Mouse (Mus musculus) hindbrain, embryonic 11.5 days (tissue): ENCODE data around the gene Tspan4. TPM values are rescaled to one million over a fixed set of nuclear protein-coding genes. Genes with fewer than 3 reads are reported as not detected.

ENCODE experiments used
- ATAC-seq: fragments of 200-750 bp; cut with Nextera tagmentation; 2 replicates; pipeline ENCODE4 v1.8.0; 2017; ENCODE audit warnings: mild to moderate bottlenecking, moderate TSS enrichment, moderate library complexity; ENCODE audit not compliant: low FRiP score
- DNase-seq: peaks from one replicate; pipeline ENCODE4 v3.0.0-alpha.2; 2015; ENCODE audit warnings: low spot score
- H3K27ac ChIP-seq: fragments of 300-500 bp; sonication (generic); 2 replicates; pipeline ENCODE4 v1.5.1; 2014; ENCODE audit warnings: mild to moderate bottlenecking, low read depth, low read length
- H3K27me3 ChIP-seq: fragments of 300-500 bp; sonication (generic); 2 replicates; pipeline ENCODE4 v1.6.1; 2014; ENCODE audit warnings: mild to moderate bottlenecking, low read length, moderate library complexity, mixed read lengths; ENCODE audit not compliant: control insufficient read depth, insufficient read depth
- H3K36me3 ChIP-seq: fragments of 300-500 bp; sonication (generic); 2 replicates; pipeline ENCODE4 v1.6.1; 2014; ENCODE audit warnings: mild to moderate bottlenecking, low read length, moderate library complexity, mixed read lengths; ENCODE audit not compliant: control insufficient read depth, insufficient read depth
- H3K4me1 ChIP-seq: fragments of 300-500 bp; sonication (generic); replicated peaks from 2 replicates; pipeline ENCODE4 v1.6.1; 2014; ENCODE audit warnings: low read length, mixed read lengths; ENCODE audit not compliant: control insufficient read depth, insufficient read depth
- H3K4me2 ChIP-seq: fragments of 300-500 bp; sonication (generic); replicated peaks from 2 replicates; pipeline ENCODE4 v1.6.1; 2014; ENCODE audit warnings: mild to moderate bottlenecking, low read depth, low read length
- H3K4me3 ChIP-seq: fragments of 300-500 bp; sonication (generic); 2 replicates; pipeline ENCODE4 v1.5.1; 2014; ENCODE audit warnings: low read depth, low read length
- H3K9ac ChIP-seq: fragments of 300-500 bp; sonication (generic); 2 replicates; pipeline ENCODE4 v1.6.1; 2014; ENCODE audit warnings: low read depth, low read length
- H3K9me3 ChIP-seq: fragments of 300-500 bp; sonication (generic); 2 replicates; pipeline ENCODE4 v1.6.1; 2016; ENCODE audit warnings: low read length; ENCODE audit not compliant: control insufficient read depth
- WGBS: fragments of 180-500 bp; shearing (Covaris S2); extraction: QIAGEN DNeasy Blood & Tissue Kit; methylation state at CpG from one replicate; pipeline ENCODE4 v1.1.7; 2014; 5-methylcytosine and 5-hydroxymethylcytosine counted together
- polyA plus RNA-seq: library from polyadenylated mRNA; unstranded; fragments of >200 nt; fragmentation: Nextera tagmentation; extraction: Ambion mirVana; gene quantifications from 2 replicates; pipeline ENCODE4 v1.2.1, GENCODE M21; 2014

The Tspan4 gene
- polyA plus RNA-seq, 1 experiment from 2014 or later: 31.4 TPM

DNA sequence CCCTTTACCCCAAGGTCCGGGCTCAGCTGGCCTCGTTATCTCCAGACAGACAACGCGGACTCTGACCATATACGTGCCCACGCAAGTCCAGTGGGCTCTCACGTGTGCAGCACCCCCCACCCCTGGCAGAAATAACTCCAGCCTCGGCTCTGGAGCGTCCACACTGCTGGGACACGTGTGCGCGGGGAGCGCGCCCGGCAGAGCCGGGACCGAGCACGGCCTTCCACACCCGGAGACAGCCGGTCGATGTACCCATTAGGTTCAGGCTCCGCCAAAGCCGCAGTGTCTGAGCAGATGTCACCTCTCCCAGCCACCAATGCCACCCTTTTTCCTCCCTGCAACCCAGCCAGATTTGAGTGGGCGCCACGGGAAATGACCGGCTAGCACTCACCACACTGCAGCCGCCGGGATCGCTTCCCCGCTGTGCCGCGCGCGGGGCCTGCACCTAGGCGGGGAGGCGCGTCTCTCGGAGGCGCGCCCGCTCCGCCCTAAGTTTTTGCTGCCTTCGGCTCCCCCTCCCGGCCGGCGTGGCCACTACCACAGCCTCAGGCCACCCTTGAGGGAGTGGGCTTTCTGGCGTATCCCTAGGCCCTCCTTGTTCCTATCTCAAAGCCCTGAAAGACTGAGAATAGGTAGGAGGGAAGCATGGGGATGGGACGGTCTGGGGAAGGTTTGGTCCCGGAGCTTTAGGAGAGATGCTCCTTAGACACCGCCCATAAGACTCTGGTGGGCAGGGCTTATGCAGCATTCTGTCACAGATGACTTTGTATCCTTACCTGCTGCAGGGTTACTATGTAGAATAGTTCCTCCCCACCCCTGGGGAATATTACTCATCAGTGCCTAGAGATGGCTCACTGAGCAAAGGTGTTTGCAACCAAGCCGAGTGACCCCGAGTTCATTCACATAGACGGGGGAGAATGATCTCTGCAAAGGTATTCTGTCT lies 37.6 kb upstream of the Tspan4 start, which contains the start of gene Slc25a22:
TSS of gene Slc25a22 (minus strand) at position 715 of the 943 bp plus-strand sequence.
- DNase-seq (peak; percentile 90), ATAC-seq (peak; percentile 77)
- H3K4me1 ChIP-seq: peaks cover 18% of the 10 kb centered on the region
- H3K27me3 ChIP-seq: no peaks in the 10 kb centered on the region
- peak within 1 kb of the TSS; percentile 53 for H3K4me3 ChIP-seq
- no peaks in the 10 kb centered on the region for H3K9me3 ChIP-seq
- peak within 1 kb of the TSS; percentile 14 for H3K27ac ChIP-seq
- 5% methylated on average over 53 of the region's 53 CpGs for WGBS
- H3K4me2 ChIP-seq: peak within 1 kb of the TSS; percentile 92
- H3K9ac ChIP-seq: peak within 1 kb of the TSS; percentile 85
- 0 out of 2 replicates have a peak, but pooled peaks cover 2% of the 10 kb centered on the region for H3K36me3 ChIP-seq

DNA sequence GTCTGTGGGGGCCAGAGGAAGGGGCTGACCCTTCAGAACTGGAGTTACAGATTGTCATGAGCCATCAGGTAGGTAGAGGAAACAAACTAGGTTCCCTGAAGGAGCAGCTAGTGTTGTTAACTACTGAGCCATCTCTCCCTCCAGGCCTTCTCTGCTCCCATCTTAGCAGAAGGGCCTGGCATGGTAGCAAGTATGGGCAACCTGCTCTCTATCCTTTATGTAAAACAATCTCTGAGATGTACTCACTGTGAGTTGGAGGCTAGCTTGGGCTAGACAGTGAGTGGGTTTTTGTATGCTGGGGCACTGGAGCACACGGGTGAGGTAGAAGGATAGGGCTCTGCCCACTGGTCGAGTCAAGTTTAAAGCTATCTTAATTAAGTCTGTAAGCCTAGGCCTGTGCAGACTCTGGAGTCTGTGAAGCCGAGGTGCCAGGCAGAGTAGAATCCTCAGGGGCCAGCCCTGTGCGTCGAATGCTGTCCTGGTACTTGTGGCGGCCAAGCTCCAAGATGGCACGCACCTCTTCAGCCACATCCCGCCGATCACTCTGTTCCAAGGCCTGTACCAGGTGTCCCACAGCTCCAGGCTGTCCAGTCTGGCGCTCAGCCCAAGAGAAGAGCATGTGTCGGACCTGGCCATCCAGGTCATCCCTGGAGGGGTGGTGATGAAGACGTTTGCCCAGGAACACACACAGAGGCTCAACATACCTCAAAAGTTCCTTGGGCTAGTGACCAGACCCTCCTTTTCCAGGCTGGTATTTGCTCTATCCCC lies 36.7 kb upstream of the Tspan4 start:
- H3K9ac ChIP-seq: no peak overlapping the region
- H3K27ac ChIP-seq: no peak overlapping the region
- DNase-seq (no peak), ATAC-seq (no peak)
- H3K4me3 ChIP-seq: no peak overlapping the region
- no peaks in the 10 kb centered on the region for H3K36me3 ChIP-seq
- H3K27me3 ChIP-seq: no peaks in the 10 kb centered on the region
- peaks cover 23% of the 10 kb centered on the region for H3K4me1 ChIP-seq
- no peaks in the 10 kb centered on the region for H3K9me3 ChIP-seq
- no peak overlapping the region for H3K4me2 ChIP-seq
- 91% methylated on average over 12 of the region's 12 CpGs for WGBS

DNA sequence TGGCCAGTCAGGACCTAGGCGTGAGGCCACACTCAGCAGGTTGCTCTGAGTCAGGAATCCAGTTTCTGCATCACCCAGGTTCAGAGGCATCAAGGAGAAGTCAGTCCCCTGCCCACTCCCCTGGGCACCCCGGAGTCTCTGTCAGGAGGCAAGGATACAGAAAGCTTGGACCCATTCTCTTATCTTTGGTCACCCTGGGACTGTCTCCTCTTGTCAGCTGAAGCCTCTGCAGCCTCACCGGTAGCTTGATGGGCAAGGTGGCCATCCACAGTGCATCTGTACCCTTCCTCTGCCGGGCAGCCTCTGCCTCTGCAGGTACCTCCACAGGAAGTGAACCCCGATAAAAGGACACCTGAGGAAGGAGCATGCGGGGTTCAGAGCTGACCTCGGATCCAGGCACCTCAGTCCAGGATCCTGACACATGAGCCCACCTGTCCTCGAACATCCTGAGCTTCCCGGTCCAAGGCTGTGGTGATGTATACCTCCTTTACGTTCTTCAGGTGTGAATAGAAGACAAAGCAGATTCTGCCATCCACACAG lies 35.8 kb upstream of the Tspan4 start:
- no peak overlapping the region for H3K4me2 ChIP-seq
- no peak overlapping the region for H3K9ac ChIP-seq
- ATAC-seq: no peak
- H3K27me3 ChIP-seq: no peaks in the 10 kb centered on the region
- H3K36me3 ChIP-seq: no peaks in the 10 kb centered on the region
- H3K27ac ChIP-seq: no peak overlapping the region
- H3K4me1 ChIP-seq: peaks cover 20% of the 10 kb centered on the region
- H3K4me3 ChIP-seq: no peak overlapping the region
- no peaks in the 10 kb centered on the region for H3K9me3 ChIP-seq
- DNase-seq: no peak
- 96% methylated on average over 10 of the region's 10 CpGs for WGBS

DNA sequence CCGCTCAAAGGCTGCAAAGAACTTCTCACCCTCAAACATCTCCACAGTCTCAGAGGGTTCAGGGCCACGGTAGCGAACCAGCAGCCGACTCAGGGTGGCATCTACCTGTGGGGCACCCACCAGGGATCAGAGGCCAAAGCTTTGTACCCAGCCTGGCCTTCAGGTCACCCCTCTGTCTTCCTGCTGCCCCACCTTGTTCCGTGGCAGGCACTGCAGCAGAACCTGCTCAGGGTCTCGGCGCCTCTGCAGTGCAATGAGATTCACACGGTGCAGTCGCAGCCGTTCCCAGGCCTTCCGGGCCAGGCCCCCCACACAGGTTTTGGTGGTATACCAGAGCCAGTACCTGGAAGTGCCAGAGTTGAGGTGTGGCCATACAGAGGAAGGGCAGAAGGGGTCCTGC lies 35.2 kb upstream of the Tspan4 start:
- Histone ChIP-seq H3K9me3 (no peaks in the 10 kb centered on the region), H3K36me3 (no peaks in the 10 kb centered on the region), H3K27ac (no peak overlapping the region), H3K4me2 (no peak overlapping the region), H3K4me1 (peaks cover 15% of the 10 kb centered on the region), H3K9ac (no peak overlapping the region), H3K4me3 (no peak overlapping the region), H3K27me3 (no peaks in the 10 kb centered on the region)
- DNase-seq (no peak), ATAC-seq (no peak)
- WGBS: 93% methylated on average over 11 of the region's 11 CpGs

DNA sequence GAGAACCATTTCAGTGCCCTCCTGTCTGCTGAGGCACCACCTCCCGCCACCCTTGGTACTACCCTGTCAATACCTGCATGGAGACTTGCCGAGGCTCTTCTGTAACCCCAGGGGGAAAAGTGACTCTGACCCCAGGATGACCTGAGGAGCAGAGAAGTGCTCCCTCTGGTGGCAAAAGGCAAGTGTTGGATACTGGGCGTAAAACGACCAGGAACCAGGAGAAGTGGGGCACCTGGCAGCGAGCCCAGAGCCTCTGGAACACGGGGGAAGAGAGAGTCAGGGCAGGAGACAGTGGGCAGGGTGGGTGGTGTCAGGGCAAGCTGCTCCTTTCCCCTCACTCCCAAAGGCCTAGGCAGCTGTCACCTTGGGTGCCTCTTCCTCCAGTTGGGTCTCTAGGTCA lies 34.4 kb upstream of the Tspan4 start:
- Histone ChIP-seq H3K36me3 (no peaks in the 10 kb centered on the region), H3K9me3 (no peaks in the 10 kb centered on the region), H3K4me3 (no peak overlapping the region), H3K27ac (no peak overlapping the region), H3K4me1 (peaks cover 12% of the 10 kb centered on the region), H3K4me2 (no peak overlapping the region), H3K9ac (no peak overlapping the region), H3K27me3 (no peaks in the 10 kb centered on the region)
- ATAC-seq (no peak), DNase-seq (peak; percentile 63)
- 36% methylated on average over 6 of the region's 6 CpGs for WGBS

DNA sequence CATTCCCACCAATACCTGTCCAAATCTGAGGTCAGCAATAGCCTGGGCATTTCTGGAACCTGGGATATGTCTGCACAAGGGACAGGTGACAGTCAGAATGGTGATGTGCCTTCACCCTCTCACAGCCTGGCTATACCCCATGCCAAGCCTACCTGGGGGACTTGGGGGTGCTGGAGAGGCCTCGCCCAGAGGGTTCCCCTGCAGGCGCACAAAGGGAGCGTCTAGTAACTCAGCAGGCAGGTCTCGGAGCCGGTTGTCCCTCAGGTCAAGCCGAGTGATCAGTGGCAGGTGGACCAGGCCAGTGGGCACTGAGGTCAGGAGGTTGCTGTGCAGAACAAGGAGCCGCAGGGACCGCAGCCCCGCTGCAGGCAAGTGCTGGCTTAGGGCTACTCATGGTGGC lies 33.6 kb upstream of the Tspan4 start:
- H3K9ac ChIP-seq: no peak overlapping the region
- no peak overlapping the region for H3K4me2 ChIP-seq
- no peaks in the 10 kb centered on the region for H3K36me3 ChIP-seq
- H3K4me3 ChIP-seq: no peak overlapping the region
- ATAC-seq (no peak), DNase-seq (no peak)
- no peaks in the 10 kb centered on the region for H3K27me3 ChIP-seq
- H3K4me1 ChIP-seq: peaks cover 9% of the 10 kb centered on the region
- H3K27ac ChIP-seq: no peak overlapping the region
- 91% methylated on average over 9 of the region's 9 CpGs for WGBS
- H3K9me3 ChIP-seq: no peaks in the 10 kb centered on the region

DNA sequence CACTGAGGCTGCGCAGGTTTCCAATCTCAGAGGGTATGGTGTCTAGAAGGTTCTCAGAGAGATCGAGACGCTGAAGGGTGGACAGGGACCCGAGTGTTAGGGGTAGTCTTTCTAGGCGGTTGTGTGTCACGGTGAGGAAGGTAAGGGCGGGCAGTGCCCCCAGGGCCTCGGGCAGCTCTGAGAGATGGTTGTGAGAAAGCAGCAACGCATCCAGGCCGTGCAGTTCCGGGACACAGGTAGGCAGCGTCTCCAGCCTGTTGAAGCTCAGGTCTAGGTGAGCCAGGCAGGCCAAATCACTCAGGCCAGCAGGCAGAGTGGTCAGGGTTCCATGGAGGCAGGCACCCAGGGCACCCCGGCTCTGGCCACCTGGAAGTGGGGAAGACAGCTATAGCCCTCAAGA lies 32.8 kb upstream of the Tspan4 start:
- ATAC-seq (no peak), DNase-seq (no peak)
- WGBS: 98% methylated on average over 13 of the region's 13 CpGs
- H3K4me1 ChIP-seq: peaks cover 8% of the 10 kb centered on the region
- no peaks in the 10 kb centered on the region for H3K9me3 ChIP-seq
- peak overlapping the region; percentile 68; the same call in 1 of the 2 replicates for H3K4me2 ChIP-seq
- H3K36me3 ChIP-seq: no peaks in the 10 kb centered on the region
- H3K4me3 ChIP-seq: no peak overlapping the region; the same call in 1 of the 2 replicates
- H3K9ac ChIP-seq: peak overlapping the region; percentile 70; the same call in 1 of the 2 replicates
- no peaks in the 10 kb centered on the region for H3K27me3 ChIP-seq
- H3K27ac ChIP-seq: no peak overlapping the region

DNA sequence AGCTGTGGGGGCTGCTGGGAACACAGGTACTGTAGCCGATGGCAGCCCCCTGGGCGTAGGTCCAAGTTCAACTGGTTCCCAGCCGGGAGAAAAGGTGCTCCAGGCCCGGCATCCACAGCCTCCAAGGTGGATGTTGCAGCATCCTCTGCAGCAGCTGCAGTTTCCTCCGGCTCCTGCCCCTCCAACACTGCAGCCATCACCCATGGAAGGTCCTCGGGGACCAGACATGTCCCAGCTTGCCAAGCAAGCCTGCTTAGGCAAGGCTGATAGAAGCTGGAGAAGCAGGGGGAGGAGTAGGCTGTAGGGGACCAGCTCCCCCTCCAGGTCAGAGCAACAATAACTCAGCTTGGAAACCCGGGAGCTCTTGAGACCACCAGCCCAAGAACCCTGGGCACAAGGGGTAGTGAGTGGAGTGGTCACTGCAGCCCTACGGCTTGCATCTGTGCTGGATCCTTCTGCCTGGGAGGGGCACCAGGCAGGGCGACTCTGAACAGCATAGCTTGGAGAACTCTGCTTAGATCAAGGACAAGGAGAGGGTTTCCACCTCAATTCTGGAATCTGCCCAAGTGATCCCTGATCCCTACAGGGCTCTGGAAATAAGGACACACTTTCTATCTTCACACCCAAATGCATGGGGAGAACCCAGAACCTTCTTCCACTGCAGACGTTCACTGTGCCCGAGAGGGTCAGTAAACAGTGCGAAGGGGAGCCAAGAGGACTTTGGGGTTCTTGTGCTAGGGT lies 31.8 kb upstream of the Tspan4 start:
- H3K9ac ChIP-seq: peak overlapping the region; percentile 70
- DNase-seq (peak; percentile 58), ATAC-seq (0 out of 2 replicates have a peak, but pooled peaks have one; percentile 2)
- peaks cover 8% of the 10 kb centered on the region for H3K4me1 ChIP-seq
- no peaks in the 10 kb centered on the region for H3K9me3 ChIP-seq
- peak overlapping the region; percentile 68 for H3K4me2 ChIP-seq
- H3K4me3 ChIP-seq: peak overlapping the region; percentile 37
- no peaks in the 10 kb centered on the region for H3K36me3 ChIP-seq
- H3K27me3 ChIP-seq: no peaks in the 10 kb centered on the region
- H3K27ac ChIP-seq: 0 out of 2 replicates have a peak overlapping the region, but pooled peaks have one; percentile 9
- 32% methylated on average over 12 of the region's 12 CpGs for WGBS
